Mouse (Mus musculus): ENCODE measurements at regions not wholly inside any gene's neighbourhood (a gene's known extent, or its start where the extent isn't known, plus 50 kb on each side); places are given as distances from the start of the nearest gene placed in this dataset.
A peak's percentile ranks its signal among the peaks of the same experiment; 100 is the strongest.

DNA sequence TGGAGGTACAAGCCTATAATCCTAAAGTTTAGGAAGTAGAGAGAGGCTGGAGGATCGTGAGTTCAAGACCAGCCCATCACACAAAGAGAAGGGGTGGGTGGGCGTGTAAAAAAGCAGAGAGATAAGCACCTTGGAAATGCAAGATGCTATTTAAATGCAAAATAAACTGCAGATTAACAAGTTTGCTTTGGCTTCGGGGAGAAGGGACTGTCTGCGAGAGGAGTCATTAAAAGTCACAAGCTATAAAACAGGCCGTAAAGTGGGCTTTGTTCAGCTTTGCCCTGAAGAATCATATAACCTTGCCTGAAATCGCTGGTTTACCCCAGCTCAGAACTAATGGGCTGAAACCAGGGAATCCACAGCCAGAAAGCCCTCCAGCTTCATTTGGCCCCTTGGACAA is 173.3 kb upstream of the Jarid2 start:
- no peak overlapping the region for H3K4me3 ChIP-seq
- no peak overlapping the region for H3K4me2 ChIP-seq
- no peaks in the 10 kb centered on the region for H3K36me3 ChIP-seq
- no peaks in the 10 kb centered on the region for H3K4me1 ChIP-seq (replicated peaks)
- H3K27me3 ChIP-seq = no peaks in the 10 kb centered on the region
- H3K9ac ChIP-seq = no peak overlapping the region
- no peak for ATAC-seq (replicated peaks; ENCODE audit: insufficient number of reproducible peaks, insufficient read depth, low FRiP score, low read depth)
- WGBS = 80% methylated on average over 6 of the region's 6 CpGs
- H3K9me3 ChIP-seq (replicated peaks) = no peaks in the 10 kb centered on the region
- no peak overlapping the region for H3K27ac ChIP-seq

DNA sequence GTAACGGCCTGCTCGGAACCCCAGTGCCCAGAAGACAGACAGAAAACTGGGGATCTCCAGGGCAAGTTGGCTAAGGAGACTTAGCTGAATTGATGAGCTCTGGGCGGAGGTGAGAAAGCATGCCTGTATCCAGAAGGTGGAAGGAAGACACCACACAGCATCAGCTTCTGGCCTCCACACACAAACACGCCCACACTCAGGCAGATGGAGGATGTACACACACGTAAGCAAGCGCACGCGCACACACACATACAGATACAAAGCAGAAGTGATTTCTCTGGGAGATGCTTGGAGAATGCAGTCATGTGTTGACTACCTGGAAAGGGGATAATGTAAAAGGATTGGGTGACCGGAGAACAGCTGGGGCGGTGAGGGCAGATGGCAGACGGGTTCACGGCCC is 171.2 kb upstream of the Jarid2 start:
- WGBS = 89% methylated on average over 12 of the region's 12 CpGs
- Histone ChIP-seq H3K4me1 (replicated peaks) (no peaks in the 10 kb centered on the region), H3K9ac (no peak overlapping the region), H3K27me3 (no peaks in the 10 kb centered on the region), H3K4me2 (no peak overlapping the region), H3K36me3 (no peaks in the 10 kb centered on the region), H3K9me3 (replicated peaks) (no peaks in the 10 kb centered on the region), H3K4me3 (no peak overlapping the region), H3K27ac (no peak overlapping the region)
- no peak for ATAC-seq (replicated peaks; ENCODE audit: insufficient number of reproducible peaks, insufficient read depth, low FRiP score, low read depth)

DNA sequence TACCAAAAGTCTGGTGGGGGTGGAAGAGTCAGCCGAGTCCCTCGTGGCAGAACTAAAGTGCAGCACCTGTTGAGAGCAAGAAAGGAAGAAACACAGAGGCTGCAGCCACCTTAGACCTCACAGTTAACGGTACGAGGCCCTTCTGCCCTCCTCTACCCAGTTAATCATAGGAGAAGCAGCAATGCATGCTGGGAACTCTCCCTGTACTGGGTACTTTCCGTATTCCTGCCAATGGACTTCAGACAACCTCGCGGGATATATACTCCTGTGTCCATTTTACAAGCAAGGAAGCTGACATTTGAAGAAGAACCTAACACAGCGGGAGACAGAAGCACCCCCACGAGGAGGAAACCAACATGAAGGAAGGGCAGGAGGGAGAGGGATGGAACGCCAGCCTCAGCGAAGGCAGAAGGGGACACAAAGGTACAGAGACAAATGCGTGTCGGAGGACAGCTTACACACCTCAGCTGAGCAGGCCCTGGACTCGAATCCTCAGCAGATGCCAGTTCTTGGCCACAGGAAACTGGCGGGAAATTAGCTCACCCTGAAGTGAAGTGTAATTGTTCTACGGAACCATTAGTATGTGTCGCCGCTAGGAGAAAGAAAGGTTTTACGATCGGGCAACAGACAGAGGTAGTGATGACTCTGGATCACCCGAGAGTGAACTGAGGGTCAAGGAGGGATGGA is 170.6 kb upstream of the Jarid2 start:
- Histone ChIP-seq H3K27ac (no peak overlapping the region), H3K9me3 (replicated peaks) (no peaks in the 10 kb centered on the region), H3K27me3 (no peaks in the 10 kb centered on the region), H3K4me3 (no peak overlapping the region), H3K36me3 (no peaks in the 10 kb centered on the region), H3K4me2 (no peak overlapping the region), H3K4me1 (replicated peaks) (no peaks in the 10 kb centered on the region), H3K9ac (no peak overlapping the region)
- no peak for ATAC-seq (replicated peaks; ENCODE audit: insufficient number of reproducible peaks, insufficient read depth, low FRiP score, low read depth)
- 90% methylated on average over 21 of the region's 21 CpGs for WGBS

DNA sequence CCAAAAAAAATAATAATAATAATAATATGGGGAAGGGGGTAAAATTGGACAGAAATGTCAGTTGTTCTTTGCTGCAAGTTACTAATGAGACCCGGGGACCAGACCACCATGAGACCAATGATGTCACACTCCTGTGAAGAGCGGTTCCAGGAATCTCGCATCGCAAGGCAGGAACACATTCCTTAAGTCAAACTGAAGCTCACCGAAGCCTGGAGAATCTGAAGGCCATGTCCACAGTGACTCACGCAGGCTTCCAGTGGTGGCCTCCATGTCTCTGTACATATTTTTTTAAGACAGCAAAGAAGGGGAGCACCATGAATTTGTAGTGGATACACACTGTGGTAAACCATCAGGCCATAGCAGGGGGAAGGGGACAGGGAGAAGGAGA is 170.1 kb upstream of the Jarid2 start:
- H3K4me3 ChIP-seq = no peak overlapping the region
- H3K27ac ChIP-seq = no peak overlapping the region
- no peak overlapping the region for H3K9ac ChIP-seq
- no peaks in the 10 kb centered on the region for H3K27me3 ChIP-seq
- no peaks in the 10 kb centered on the region for H3K36me3 ChIP-seq
- WGBS = 84% methylated on average over 6 of the region's 6 CpGs
- H3K4me2 ChIP-seq = no peak overlapping the region
- no peak for ATAC-seq (replicated peaks; ENCODE audit: insufficient number of reproducible peaks, insufficient read depth, low FRiP score, low read depth)
- H3K9me3 ChIP-seq (replicated peaks) = no peaks in the 10 kb centered on the region
- no peaks in the 10 kb centered on the region for H3K4me1 ChIP-seq (replicated peaks)

DNA sequence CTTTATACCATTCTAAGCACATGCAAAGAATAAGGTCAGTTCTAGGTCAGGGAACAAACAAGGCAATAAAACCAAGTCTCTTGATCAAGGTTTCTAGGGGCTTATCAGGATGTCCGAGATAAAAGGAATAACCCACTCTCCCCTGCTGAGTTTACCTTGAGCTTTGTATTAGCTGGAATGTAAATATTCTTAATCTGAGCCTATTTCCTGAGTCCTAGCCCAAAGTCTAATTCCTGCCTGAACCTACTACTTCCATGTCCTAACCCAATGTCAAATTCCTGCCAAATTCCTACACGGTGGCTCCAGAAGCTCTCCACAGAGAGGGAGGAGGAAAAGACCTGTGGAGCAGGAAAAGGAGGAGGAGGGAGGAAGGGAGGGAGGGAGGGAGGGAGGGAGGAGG is 169.6 kb upstream of the Jarid2 start:
- no peak for ATAC-seq (replicated peaks; ENCODE audit: insufficient number of reproducible peaks, insufficient read depth, low FRiP score, low read depth)
- no peaks in the 10 kb centered on the region for H3K36me3 ChIP-seq
- H3K27me3 ChIP-seq = no peaks in the 10 kb centered on the region
- H3K4me2 ChIP-seq = no peak overlapping the region
- 31% methylated on average over 2 of the region's 2 CpGs for WGBS
- H3K27ac ChIP-seq = no peak overlapping the region
- no peaks in the 10 kb centered on the region for H3K9me3 ChIP-seq (replicated peaks)
- H3K4me1 ChIP-seq (replicated peaks) = no peaks in the 10 kb centered on the region
- H3K9ac ChIP-seq = no peak overlapping the region
- no peak overlapping the region for H3K4me3 ChIP-seq

DNA sequence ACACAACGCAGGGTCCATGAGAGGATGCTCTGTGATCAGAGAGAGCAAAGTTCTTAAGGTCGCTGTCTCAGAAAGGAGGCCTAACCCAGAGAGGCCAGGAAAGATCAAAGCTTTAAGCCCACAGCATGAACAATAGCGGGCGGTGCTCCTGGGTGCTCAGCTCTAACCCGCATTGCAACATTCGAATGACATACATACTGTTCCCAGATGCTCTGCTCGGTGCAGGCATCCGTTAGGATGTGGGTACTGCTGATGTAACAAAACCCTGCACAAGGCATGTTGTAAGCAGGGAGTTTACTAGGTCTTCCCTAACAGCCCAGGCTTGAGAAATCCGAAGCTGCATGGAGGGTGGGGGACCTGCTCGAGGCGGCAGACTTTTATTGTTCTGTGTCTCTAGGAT is 164.6 kb upstream of the Jarid2 start:
- 68% methylated on average over 11 of the region's 11 CpGs for WGBS

DNA sequence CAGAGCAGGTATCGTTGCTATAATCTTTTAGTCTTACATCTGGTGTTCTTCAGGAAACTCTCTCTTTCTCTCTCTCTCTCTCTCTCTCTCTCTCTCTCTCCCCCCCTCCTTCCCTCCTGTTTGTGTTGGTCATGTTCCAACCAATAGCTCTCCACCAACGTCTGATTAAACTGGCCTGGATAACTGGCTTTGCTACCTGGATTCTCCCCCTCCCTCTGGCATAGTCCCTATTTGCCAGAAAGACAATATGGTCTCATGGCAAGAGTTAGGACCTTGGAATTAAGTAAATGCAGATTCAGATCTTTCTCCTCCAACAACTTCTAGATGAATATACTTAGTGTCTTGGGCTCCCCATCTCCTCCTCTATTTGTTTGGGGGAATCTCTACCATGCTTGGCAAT is 161.6 kb upstream of the Jarid2 start:
- ATAC-seq (replicated peaks; ENCODE audit: insufficient number of reproducible peaks, insufficient read depth, low FRiP score, low read depth) = no peak
- no peaks in the 10 kb centered on the region for H3K9me3 ChIP-seq (replicated peaks)
- peaks cover 8% of the 10 kb centered on the region; the same call in 1 of the 2 replicates for H3K4me1 ChIP-seq (replicated peaks)
- H3K4me3 ChIP-seq = no peak overlapping the region
- 38% methylated on average over 2 of the region's 2 CpGs for WGBS
- no peak overlapping the region for H3K27ac ChIP-seq
- no peaks in the 10 kb centered on the region for H3K36me3 ChIP-seq
- H3K27me3 ChIP-seq = no peaks in the 10 kb centered on the region
- H3K9ac ChIP-seq = no peak overlapping the region
- no peak overlapping the region for H3K4me2 ChIP-seq

More for the DNA sequence above, 164.6 kb upstream of the Jarid2 start:
- no peak overlapping the region for H3K27ac ChIP-seq
- no peaks in the 10 kb centered on the region for H3K9me3 ChIP-seq (replicated peaks)
- peaks cover 8% of the 10 kb centered on the region; the same call in 1 of the 2 replicates for H3K4me1 ChIP-seq (replicated peaks)
- no peak overlapping the region for H3K4me3 ChIP-seq
- no peak overlapping the region for H3K4me2 ChIP-seq
- no peak for ATAC-seq (replicated peaks; ENCODE audit: insufficient number of reproducible peaks, insufficient read depth, low FRiP score, low read depth)
- H3K27me3 ChIP-seq = no peaks in the 10 kb centered on the region
- no peaks in the 10 kb centered on the region for H3K36me3 ChIP-seq
- H3K9ac ChIP-seq = no peak overlapping the region

DNA sequence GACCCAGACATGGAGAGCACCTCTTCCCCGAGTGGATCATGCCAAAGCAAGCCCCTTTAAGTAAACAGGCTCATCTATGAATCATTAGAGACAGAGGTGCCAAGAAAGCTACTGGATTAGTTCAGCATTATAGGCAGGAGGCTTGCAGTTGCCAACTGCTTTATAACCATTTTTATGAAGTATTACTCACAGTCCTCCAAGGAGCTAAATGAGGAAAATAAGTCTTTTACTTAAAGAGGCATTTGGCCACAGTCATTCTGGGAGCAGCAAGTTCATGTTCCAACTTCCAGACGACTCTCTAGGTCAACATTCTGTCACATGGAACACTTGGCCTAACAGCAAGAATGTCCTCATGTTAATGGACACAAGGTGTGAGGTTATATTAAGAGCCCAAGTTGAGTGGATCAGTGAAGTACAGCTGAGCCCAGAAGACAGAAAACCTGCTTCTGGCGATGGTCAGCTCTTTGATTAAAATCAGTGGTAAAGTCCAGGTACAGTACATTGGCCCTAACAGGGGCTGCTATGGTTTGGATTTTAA is 160.0 kb upstream of the Jarid2 start:
- Histone ChIP-seq H3K4me3 (no peak overlapping the region), H3K4me2 (no peak overlapping the region), H3K9me3 (replicated peaks) (no peaks in the 10 kb centered on the region), H3K27ac (no peak overlapping the region), H3K36me3 (no peaks in the 10 kb centered on the region), H3K27me3 (no peaks in the 10 kb centered on the region), H3K4me1 (replicated peaks) (peaks cover 8% of the 10 kb centered on the region; the same call in 1 of the 2 replicates), H3K9ac (no peak overlapping the region)
- WGBS = 56% methylated on average over 3 of the region's 3 CpGs
- no peak for ATAC-seq (replicated peaks; ENCODE audit: insufficient number of reproducible peaks, insufficient read depth, low FRiP score, low read depth)

DNA sequence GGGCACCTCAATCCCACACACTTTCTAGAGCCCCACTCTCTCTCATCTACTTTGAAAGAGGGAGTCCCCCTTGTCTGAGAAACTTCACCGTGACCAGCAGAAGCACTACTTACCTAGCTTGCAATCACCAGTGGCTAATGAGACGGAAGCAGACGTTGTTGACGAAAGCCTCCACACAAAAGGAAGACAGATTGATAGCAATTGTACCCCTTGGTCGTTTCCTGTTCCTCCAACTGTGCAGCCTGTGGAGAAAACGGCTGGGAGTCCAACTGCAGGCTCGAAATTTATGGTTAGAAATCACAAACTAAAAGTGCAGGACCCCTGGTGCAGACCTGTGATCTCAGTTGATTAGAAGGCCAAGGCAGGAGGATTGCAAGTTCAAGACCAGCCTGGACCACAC is 155.8 kb upstream of the Jarid2 start:
- WGBS = 29% methylated on average over 7 of the region's 7 CpGs
- Histone ChIP-seq H3K4me1 (replicated peaks) (peaks cover 8% of the 10 kb centered on the region; the same call in 1 of the 2 replicates), H3K27me3 (no peaks in the 10 kb centered on the region), H3K36me3 (no peaks in the 10 kb centered on the region), H3K9ac (no peak overlapping the region), H3K4me2 (no peak overlapping the region), H3K9me3 (replicated peaks) (no peaks in the 10 kb centered on the region), H3K27ac (no peak overlapping the region), H3K4me3 (no peak overlapping the region)
- no peak for ATAC-seq (replicated peaks; ENCODE audit: insufficient number of reproducible peaks, insufficient read depth, low FRiP score, low read depth)

DNA sequence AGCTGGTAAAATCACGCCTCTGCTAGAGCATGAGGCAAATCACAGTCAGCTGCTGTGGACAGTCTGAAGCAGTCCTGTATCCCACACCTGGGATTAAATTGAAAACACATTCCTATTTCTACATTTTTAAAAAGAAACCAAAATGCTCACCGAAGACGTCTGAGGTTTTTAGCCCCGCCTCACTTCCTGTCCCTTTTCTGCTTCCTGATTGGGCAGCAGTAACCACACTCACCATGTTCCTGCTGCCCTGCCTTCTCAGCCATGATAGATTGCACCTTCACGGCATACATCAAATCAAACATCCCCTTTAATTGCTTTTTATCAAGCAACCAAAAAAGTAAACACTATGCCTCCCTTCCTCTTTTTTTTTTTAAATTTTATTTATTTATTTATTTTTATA is 150.1 kb upstream of the Jarid2 start:
- no peak for ATAC-seq (replicated peaks; ENCODE audit: insufficient number of reproducible peaks, insufficient read depth, low FRiP score, low read depth)

DNA sequence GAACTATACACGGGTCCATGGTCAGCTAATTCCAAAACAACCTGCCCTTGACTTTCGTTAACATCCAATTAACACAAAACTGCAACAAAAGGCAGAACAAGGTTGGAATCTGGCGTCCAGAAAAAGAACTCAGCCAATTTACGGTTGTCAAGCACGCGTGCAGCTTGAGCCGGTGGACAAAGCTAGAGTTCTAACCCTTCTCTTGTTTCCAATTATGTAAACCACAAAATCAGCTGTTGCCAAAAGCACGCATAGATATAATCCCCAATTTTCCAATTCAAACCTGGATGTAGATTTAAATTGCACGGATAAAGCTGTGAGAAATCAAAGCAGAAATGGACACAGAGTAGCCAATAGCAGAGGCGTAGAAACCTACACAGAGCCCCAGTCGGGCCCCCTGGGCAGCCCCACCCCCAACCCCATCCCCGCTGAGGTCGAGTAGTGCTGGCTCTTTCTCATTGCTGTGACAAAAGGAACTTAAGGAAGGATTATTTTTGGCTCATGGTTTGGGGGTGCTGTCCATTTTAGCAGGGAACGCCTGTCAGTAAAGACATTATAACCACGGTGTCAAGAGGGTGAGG is 149.0 kb upstream of the Jarid2 start:
- ATAC-seq (replicated peaks; ENCODE audit: insufficient number of reproducible peaks, insufficient read depth, low FRiP score, low read depth) = no peak
- H3K36me3 ChIP-seq = no peaks in the 10 kb centered on the region
- WGBS = 50% methylated on average over 15 of the region's 15 CpGs
- peaks cover 40% of the 10 kb centered on the region for H3K4me1 ChIP-seq (replicated peaks)
- H3K27ac ChIP-seq = peak overlapping the region; percentile 71
- no peaks in the 10 kb centered on the region for H3K9me3 ChIP-seq (replicated peaks)
- 0 out of 2 replicates have a peak overlapping the region, but pooled peaks have one; percentile 4 for H3K9ac ChIP-seq
- peak overlapping the region; percentile 40 for H3K4me2 ChIP-seq
- no peak overlapping the region for H3K4me3 ChIP-seq
- H3K27me3 ChIP-seq = no peaks in the 10 kb centered on the region

More for the DNA sequence above, 150.1 kb upstream of the Jarid2 start:
- Histone ChIP-seq H3K27ac (no peak overlapping the region), H3K4me3 (no peak overlapping the region), H3K36me3 (no peaks in the 10 kb centered on the region), H3K9ac (no peak overlapping the region), H3K4me1 (replicated peaks) (peaks cover 35% of the 10 kb centered on the region), H3K4me2 (no peak overlapping the region), H3K9me3 (replicated peaks) (no peaks in the 10 kb centered on the region), H3K27me3 (no peaks in the 10 kb centered on the region)
- WGBS = 92% methylated on average over 5 of the region's 5 CpGs

DNA sequence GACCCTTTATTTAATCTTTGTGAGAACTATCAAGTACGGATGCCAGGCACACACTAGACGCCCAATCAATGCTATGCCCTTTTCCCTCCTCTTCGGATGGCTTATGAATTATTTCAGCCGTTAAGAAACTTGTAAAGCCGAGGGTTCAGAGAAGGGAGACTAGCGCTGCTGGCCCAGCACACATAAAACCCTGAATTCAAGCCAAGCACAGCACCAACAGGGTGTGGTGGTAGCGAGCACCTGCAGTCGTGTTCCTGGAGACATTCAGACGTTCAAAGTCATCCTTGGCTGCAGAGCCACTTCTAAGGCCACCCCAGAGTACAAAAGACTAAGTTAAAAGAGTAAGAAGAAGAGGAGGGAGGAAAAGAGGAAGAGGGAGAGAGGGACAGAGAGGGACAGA is 148.5 kb upstream of the Jarid2 start:
- Histone ChIP-seq H3K36me3 (no peaks in the 10 kb centered on the region), H3K9ac (0 out of 2 replicates have a peak overlapping the region, but pooled peaks have one; percentile 4), H3K9me3 (replicated peaks) (no peaks in the 10 kb centered on the region), H3K4me2 (peak overlapping the region; percentile 40), H3K4me1 (replicated peaks) (peaks cover 40% of the 10 kb centered on the region), H3K27me3 (no peaks in the 10 kb centered on the region), H3K4me3 (no peak overlapping the region), H3K27ac (peak overlapping the region; percentile 71)
- ATAC-seq (replicated peaks; ENCODE audit: insufficient number of reproducible peaks, insufficient read depth, low FRiP score, low read depth) = no peak
- 33% methylated on average over 9 of the region's 9 CpGs for WGBS

All from heart, embryonic 15.5 days (tissue).